Mouse (Mus musculus) small intestine, adult 2 months (tissue): Measurements from ENCODE around the gene Stap2. TPM values are rescaled to one million over a fixed set of nuclear protein-coding genes. Genes with fewer than 3 reads are reported as not detected.

Experiments
- H3K27ac ChIP-seq: fragments of 200-500 bp; 2 replicates; pipeline ENCODE4 v1.5.1; 2012; ENCODE audit warnings: low read depth, low read length, control low read depth, inconsistent platforms; ENCODE audit not compliant: insufficient read depth
- H3K27me3 ChIP-seq: fragments of 200-500 bp; 2 replicates; pipeline ENCODE4 v1.6.1; 2012; ENCODE audit warnings: mild to moderate bottlenecking, moderate library complexity, low read length, inconsistent platforms; ENCODE audit not compliant: control insufficient read depth, insufficient read depth
- H3K36me3 ChIP-seq: fragments of 200-500 bp; 2 replicates; pipeline ENCODE4 v1.6.1; 2012; ENCODE audit warnings: mild to moderate bottlenecking, low read length, control low read depth, inconsistent platforms; ENCODE audit not compliant: control insufficient read depth, insufficient read depth
- H3K4me1 ChIP-seq: fragments of 200-500 bp; 2 replicates; pipeline ENCODE4 v1.6.1; 2012; ENCODE audit warnings: low read length, inconsistent platforms, mixed read lengths; ENCODE audit not compliant: control insufficient read depth, insufficient read depth, insufficient read length
- H3K4me3 ChIP-seq: fragments of 200-500 bp; 2 replicates; pipeline ENCODE4 v1.5.1; 2012; ENCODE audit warnings: low read depth, mild to moderate bottlenecking, control low read depth, inconsistent platforms, low read length, moderate library complexity
- CTCF ChIP-seq: fragments of 200-500 bp; IDR thresholded peaks from 2 replicates; pipeline ENCODE4 v1.5.1; 2012; ENCODE audit warnings: low read depth, mild to moderate bottlenecking, control low read depth, inconsistent platforms, low read length, moderate library complexity, mixed read lengths; ENCODE audit not compliant: insufficient replicate concordance, insufficient read length; ENCODE audit errors: extremely low read depth
- POLR2A ChIP-seq: fragments of 200-500 bp; IDR thresholded peaks from 2 replicates; pipeline ENCODE4 v1.6.1; 2012; ENCODE audit warnings: low read depth, mild to moderate bottlenecking, control low read depth, inconsistent platforms, low read length, moderate library complexity
- WGBS: fragments of 180-500 bp; shearing (Covaris S2); methylation state at CpG from one replicate; pipeline ENCODE4 v1.1.7; 2018; 5-methylcytosine and 5-hydroxymethylcytosine counted together
- polyA plus RNA-seq: library from polyadenylated mRNA; depleted of rRNA; stranded (reverse); fragments of >200 nt; gene quantifications from 2 replicates; pipeline ENCODE4 v1.2.3, GENCODE M21; 2012

The Stap2 gene
- polyA plus RNA-seq, 1 experiment = 224 TPM

DNA sequence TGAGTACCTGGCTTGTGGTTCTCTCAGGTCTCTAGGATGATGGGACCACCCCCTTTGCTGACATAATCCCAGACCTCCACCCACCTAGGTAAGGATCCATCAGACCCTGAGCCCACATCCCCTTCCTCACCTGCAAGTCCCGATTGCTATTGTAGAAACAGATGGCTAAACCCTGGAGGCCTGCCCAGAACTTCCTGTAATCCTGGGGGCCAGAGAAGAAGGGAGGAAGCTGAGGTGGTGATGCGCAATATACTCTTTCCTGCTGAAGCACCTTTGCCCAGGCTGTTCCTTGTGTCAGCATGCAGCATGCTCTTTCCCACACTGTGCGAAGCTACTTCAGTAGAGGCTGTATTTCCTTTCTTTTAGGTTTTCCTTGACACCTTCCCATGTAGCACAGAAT lies 2.4 kb downstream of the Stap2 start:
- TF ChIP-seq CTCF (no peak), POLR2A (no peak)

DNA sequence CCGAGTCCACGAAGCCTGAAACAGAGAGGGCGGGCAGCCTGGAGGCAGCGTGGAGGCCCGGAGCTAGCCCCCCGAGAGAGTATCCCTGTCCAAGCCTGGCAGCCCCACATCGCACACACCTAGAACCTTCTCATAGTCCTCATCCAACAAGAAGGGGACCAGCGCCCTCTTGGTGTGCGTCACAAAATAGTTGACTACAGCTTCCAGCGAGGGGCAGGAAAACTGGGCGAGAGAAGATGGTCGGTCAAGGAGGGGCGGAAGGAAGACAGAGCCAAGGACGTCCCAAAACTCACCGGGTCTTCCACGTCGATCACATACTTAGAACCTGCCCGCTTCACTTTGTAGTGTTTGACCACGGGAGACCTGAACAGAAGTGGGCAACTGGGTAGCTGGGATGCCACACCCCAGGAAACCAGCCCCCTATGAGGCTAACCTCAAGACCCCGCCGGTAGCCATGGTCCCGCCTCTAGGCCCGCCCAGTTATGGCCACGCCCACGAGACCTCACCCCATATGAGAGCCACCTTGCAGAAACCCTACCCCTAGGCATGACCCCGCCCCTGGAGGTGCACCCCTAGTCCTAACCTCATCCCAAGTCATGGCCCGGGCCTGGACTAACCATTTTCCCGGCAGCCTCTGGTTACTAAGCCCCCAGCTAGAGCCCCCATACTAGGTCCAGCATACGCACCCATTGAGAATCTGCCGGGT lies 5.4 kb downstream of the Stap2 start:
- H3K36me3 ChIP-seq = peaks cover 47% of the 10 kb centered on the region
- H3K27me3 ChIP-seq = no peaks in the 10 kb centered on the region
- no peak for TF ChIP-seq POLR2A
- no peak for TF ChIP-seq CTCF
- H3K4me1 ChIP-seq = peaks cover 23% of the 10 kb centered on the region
- 66% methylated on average over 30 of the region's 30 CpGs for WGBS
- no peak overlapping the region for H3K4me3 ChIP-seq
- H3K27ac ChIP-seq = no peak overlapping the region

More for the DNA sequence above, 2.4 kb downstream of the Stap2 start:
- Histone ChIP-seq H3K4me3 (no peak overlapping the region), H3K27ac (no peak overlapping the region), H3K27me3 (no peaks in the 10 kb centered on the region), H3K4me1 (peaks cover 6% of the 10 kb centered on the region; the same call in 1 of the 2 replicates), H3K36me3 (peaks cover 35% of the 10 kb centered on the region)
- WGBS = 82% methylated on average over 3 of the region's 3 CpGs

DNA sequence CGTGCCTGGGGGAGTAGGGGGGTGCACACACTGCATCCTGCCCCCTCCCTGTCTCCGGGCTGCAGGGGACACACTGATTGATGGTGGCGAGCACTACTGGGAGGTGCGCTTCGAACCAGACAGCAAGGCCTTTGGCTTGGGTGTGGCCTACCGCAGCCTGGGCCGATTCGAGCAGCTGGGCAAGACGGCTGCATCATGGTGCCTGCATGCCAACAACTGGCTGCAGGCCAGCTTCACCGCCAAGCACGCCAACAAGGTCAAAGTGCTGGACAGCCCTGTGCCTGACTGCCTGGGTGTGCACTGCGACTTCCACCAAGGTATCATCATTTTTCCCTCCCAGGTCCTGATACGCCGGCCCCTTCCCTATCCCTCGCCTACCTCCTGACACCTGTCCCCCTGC lies 9.4 kb downstream of the Stap2 start:
- peaks cover 20% of the 10 kb centered on the region for H3K4me1 ChIP-seq
- no peak overlapping the region for H3K4me3 ChIP-seq
- 19% methylated on average over 15 of the region's 15 CpGs for WGBS
- peaks cover 33% of the 10 kb centered on the region for H3K36me3 ChIP-seq
- no peak for TF ChIP-seq POLR2A
- TF ChIP-seq CTCF = no peak
- no peaks in the 10 kb centered on the region for H3K27me3 ChIP-seq
- H3K27ac ChIP-seq = peak overlapping the region; percentile 70

DNA sequence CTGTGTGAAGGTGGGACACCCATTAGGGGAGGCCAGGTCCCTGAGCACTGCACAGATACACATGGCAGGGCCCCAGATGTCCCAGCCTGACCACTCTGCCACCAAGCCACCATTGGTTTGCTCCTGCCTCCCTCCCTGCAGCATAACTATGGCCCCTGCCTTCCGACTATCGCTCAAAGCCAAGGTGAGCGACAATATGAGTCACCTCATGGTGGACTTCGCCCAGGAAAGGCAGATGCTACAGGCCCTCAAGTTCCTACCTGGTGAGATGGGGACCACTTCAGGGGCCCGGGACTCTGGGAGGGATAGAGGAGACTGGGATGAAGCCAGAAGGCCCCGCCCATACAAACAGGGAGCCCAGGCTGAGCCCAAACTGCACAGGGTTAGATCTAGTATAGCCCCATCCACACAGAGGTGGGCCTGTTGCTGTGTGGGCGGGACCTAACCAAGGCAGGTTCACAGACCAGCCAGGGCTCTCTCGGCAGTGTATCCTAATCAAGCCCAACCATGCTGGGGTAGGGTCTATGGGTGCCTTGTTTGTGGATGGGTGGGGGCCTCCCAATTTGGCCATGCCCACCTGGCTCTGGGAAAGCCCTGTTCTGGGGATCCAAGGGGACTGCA lies 15.0 kb downstream of the Stap2 start:
- 48% methylated on average over 8 of the region's 8 CpGs for WGBS
- H3K4me3 ChIP-seq = no peak overlapping the region
- H3K4me1 ChIP-seq = peaks cover 17% of the 10 kb centered on the region
- H3K36me3 ChIP-seq = peaks cover 4% of the 10 kb centered on the region
- TF ChIP-seq CTCF (no peak), POLR2A (no peak)
- H3K27me3 ChIP-seq = peaks cover 3% of the 10 kb centered on the region; the same call in 1 of the 2 replicates
- H3K27ac ChIP-seq = no peak overlapping the region

DNA sequence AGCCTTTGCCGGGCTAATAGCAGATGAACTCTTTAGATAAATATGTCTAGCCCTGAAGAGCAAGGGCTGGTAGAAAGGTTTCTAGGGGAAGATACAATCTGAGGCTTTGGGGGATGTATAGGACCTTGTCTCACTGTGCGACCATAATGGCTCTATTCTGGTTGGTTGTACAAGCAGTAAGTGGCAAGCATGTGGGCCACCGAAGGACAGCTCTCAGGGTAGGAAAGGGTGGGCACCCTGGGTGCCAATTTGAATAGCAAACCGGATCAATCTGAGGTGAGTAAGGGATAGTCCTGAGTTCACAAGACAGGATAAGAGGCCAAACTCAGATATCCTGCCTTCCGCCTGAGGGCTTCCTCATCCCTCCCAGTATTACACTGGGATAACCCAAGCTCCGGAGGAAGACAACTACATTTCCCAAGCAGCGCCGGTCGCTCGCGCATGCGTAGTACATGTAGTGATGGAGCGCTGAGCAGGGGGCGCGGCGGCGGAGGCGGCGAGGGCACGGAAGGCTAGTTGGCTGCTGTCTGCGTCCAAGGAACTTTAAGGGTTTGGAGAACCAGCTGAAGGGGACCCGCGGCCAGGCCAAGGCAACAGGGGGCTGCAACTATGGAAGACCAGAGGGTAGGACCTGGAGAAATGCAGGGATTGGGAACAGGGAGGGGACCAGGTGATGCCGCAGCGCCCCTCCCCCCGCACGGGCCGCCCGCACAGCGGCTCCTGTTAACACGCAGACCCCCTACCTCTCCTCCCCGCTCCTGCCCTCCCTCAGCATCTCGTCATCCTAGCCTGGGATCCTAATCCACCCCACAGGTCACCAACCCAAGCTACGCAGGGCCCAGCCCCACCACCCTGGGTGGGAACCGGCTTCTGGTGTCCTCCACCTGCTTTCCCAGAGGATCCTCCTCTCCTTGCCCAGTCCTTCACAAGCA lies 19.1 kb downstream of the Stap2 start, which contains the start of gene Fsd1:
Fsd1 (plus strand) TSS at position 480 of the 932 bp plus-strand sequence.
- H3K36me3 ChIP-seq = no peaks in the 10 kb centered on the region
- peaks cover 3% of the 10 kb centered on the region; the same call in 1 of the 2 replicates for H3K27me3 ChIP-seq
- H3K4me1 ChIP-seq = peaks cover 10% of the 10 kb centered on the region; the same call in 1 of the 2 replicates
- WGBS = 12% methylated on average over 33 of the region's 35 CpGs
- TF ChIP-seq POLR2A = no peak
- TF ChIP-seq CTCF = no peak
- no peak within 1 kb of the TSS for H3K27ac ChIP-seq
- peak within 1 kb of the TSS; percentile 34 for H3K4me3 ChIP-seq

DNA sequence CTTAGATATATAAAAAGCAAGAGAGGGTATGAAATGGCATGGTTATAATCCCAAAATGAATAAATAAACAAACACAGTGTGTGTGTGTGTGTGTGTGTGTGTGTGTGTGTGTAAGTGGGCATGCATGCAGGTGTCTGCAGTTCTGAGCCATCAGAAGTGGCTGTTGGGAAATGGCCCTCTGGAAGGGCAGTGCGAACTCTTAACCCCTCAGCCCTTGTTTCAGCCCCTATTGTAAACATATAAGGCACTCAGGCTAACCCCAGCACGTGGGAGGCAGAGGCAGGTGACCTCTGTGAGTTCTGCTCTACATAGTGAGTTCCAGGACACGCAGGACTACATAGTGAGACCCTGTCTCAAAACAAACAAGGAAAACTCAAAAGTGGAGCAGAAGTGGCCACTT lies 28.1 kb downstream of the Stap2 start:
- Histone ChIP-seq H3K4me1 (peaks cover 12% of the 10 kb centered on the region), H3K4me3 (no peak overlapping the region), H3K27me3 (no peaks in the 10 kb centered on the region), H3K27ac (peak overlapping the region; percentile 75; the same call in 1 of the 2 replicates), H3K36me3 (no peaks in the 10 kb centered on the region)
- TF ChIP-seq CTCF (no peak), POLR2A (no peak)
- 66% methylated on average over 3 of the region's 3 CpGs for WGBS
